In genomic region chr2:180085926-180086636, GRCm38 (mm10) we compare ENCODE assay signal across 17 mouse cellular contexts. TPM values are rescaled to one million over a fixed set of nuclear protein-coding genes. Genes with fewer than 3 reads are reported as not detected.
DNase-seq lines count a peak whose midpoint lies in the region; ATAC-seq and TF ChIP-seq lines count a peak whose summit lies in the region.
"Had no signal": no experiment of that assay in that cellular context is flagged by ENCODE, and none has a peak within 500 bp of the region (broad histone marks: within the 10 kb centered on the region; RNA-seq: fewer than 3 reads in every experiment).

No protein-coding gene starts in this region.

- no peaks in the 10 kb centered on the region for H3K27me3 ChIP-seq in midbrain, embryonic 10.5 days (ENCODE audit: low read depth, poor library complexity, severe bottlenecking)
- H3K27me3 ChIP-seq in midbrain, embryonic 14.5 days (ENCODE audit: control insufficient read depth, insufficient read depth, low read length) = no peaks in the 10 kb centered on the region
- H3K27me3 ChIP-seq in forebrain, postnatal 0 days (ENCODE audit: insufficient read depth, low read length) = no peaks in the 10 kb centered on the region

- no peaks in the 10 kb centered on the region for H3K9me3 ChIP-seq in midbrain, embryonic 10.5 days (replicated peaks)
- peaks cover 3% of the 10 kb centered on the region; the same call in 1 of the 2 replicates for H3K9me3 ChIP-seq in midbrain, embryonic 14.5 days (ENCODE audit: control insufficient read depth, low read length)
- H3K9me3 ChIP-seq in forebrain, postnatal 0 days (ENCODE audit: low read length) = no peaks in the 10 kb centered on the region
- H3K9me3 ChIP-seq: heart, embryonic 12.5 days; limb, embryonic 13.5 days had no signal

- WGBS in midbrain, embryonic 10.5 days = 83% methylated on average over 16 of the region's 16 CpGs
- whole genome bisulfite sequencing in midbrain, embryonic 14.5 days = 83% methylated on average over 16 of the region's 16 CpGs
- 51% methylated on average over 16 of the region's 16 CpGs for WGBS in forebrain, postnatal 0 days

- H3K4me2 ChIP-seq in midbrain, embryonic 14.5 days (ENCODE audit: low read length) = no peak overlapping the region
- no peak overlapping the region for H3K4me2 ChIP-seq in forebrain, postnatal 0 days (ENCODE audit: low read depth)
- H3K4me2 ChIP-seq: heart, embryonic 12.5 days; limb, embryonic 13.5 days had no signal

- H3K4me1 ChIP-seq in midbrain, embryonic 10.5 days = peaks cover 27% of the 10 kb centered on the region; the same call in 1 of the 2 replicates
- no peaks in the 10 kb centered on the region for H3K4me1 ChIP-seq in midbrain, embryonic 14.5 days (ENCODE audit: control insufficient read depth, insufficient read depth, low read length)
- H3K4me1 ChIP-seq in forebrain, postnatal 0 days (ENCODE audit: insufficient read depth) = no peaks in the 10 kb centered on the region
- H3K4me1 ChIP-seq: heart, embryonic 12.5 days had no signal

- H3K4me3 ChIP-seq in midbrain, embryonic 10.5 days = no peak overlapping the region
- no peak overlapping the region for H3K4me3 ChIP-seq in midbrain, embryonic 14.5 days (replicated peaks; ENCODE audit: low read depth, low read length)
- no peak overlapping the region for H3K4me3 ChIP-seq in forebrain, postnatal 0 days (ENCODE audit: low read depth, low read length)
- H3K4me3 ChIP-seq: heart, embryonic 12.5 days; limb, embryonic 13.5 days had no signal

- H3K9ac ChIP-seq in midbrain, embryonic 14.5 days (replicated peaks; ENCODE audit: low read length) = no peak overlapping the region
- H3K9ac ChIP-seq in forebrain, postnatal 0 days = no peak overlapping the region
- H3K9ac ChIP-seq: heart, embryonic 12.5 days; limb, embryonic 13.5 days; liver, postnatal 0 days had no signal

- TF ChIP-seq CTCF in forebrain, postnatal 0 days (IDR thresholded peaks at IDR 0.05; ENCODE audit: low read depth) = no peak

- H3K36me3 ChIP-seq in midbrain, embryonic 10.5 days = peaks cover 51% of the 10 kb centered on the region
- H3K36me3 ChIP-seq in midbrain, embryonic 14.5 days (ENCODE audit: control insufficient read depth, insufficient read depth, low read length) = peaks cover 36% of the 10 kb centered on the region
- H3K36me3 ChIP-seq in forebrain, postnatal 0 days (ENCODE audit: insufficient read depth) = peaks cover 32% of the 10 kb centered on the region

- no peak for DNase-seq in frontal cortex, postnatal 25 days (ENCODE audit: low spot score in 2 of 2)
- no peak for DNase-seq in midbrain, embryonic 10.5 days (ENCODE audit: low spot score)
- DNase-seq in midbrain, embryonic 14.5 days = no peak
- DNase-seq in brain, adult 2 months (ENCODE audit: low read depth, low spot score) = peak; percentile 61
- no peak for DNase-seq in forebrain, postnatal 0 days
- DNase-seq in lung, postnatal 14 days = no peak
- DNase-seq in spleen, adult 18-20 months = no peak
- DNase-seq: adrenal gland, adult 2 months; gastrocnemius, postnatal 10 days; kidney, adult 9 months; layer of hippocampus, postnatal 36 days; liver, postnatal 0 days had no signal

- peak; percentile 25; the same call in 1 of the 2 replicates for ATAC-seq in frontal cortex, adult (ENCODE audit: low TSS enrichment)
- ATAC-seq in midbrain, embryonic 14.5 days (ENCODE audit: low FRiP score, low TSS enrichment) = no peak
- ATAC-seq in forebrain, postnatal 0 days = peak; percentile 26; the same call in 1 of the 2 replicates
- ATAC-seq: liver, postnatal 0 days had no signal

- H3K27ac ChIP-seq in midbrain, embryonic 10.5 days (replicated peaks) = 0 out of 2 replicates have a peak overlapping the region, but pooled peaks have one; percentile 15
- H3K27ac ChIP-seq in midbrain, embryonic 14.5 days (replicated peaks; ENCODE audit: low read depth, low read length) = no peak overlapping the region
- no peak overlapping the region for H3K27ac ChIP-seq in forebrain, postnatal 0 days (ENCODE audit: low read depth, low read length)
- H3K27ac ChIP-seq: limb, embryonic 13.5 days had no signal

RNA-seq across cellular contexts. Expression of gene Mtg2, which starts 15.7 kb away (rescaled TPM):
- 33.2 and 37.9 TPM in 2 replicates for polyA plus RNA-seq in midbrain, embryonic 10.5 days (2016; fragmentation: Nextera tagmentation; extraction: Ambion mirVana)
- 32.2 and 35.4 TPM in 2 replicates for polyA plus RNA-seq in midbrain, embryonic 14.5 days (2014; fragmentation: Nextera tagmentation; extraction: Ambion mirVana)
- total RNA-seq in forebrain, postnatal 0 days (2014; rRNA removed) = 27.9 and 32.2 TPM in 2 replicates
- polyA plus RNA-seq in forebrain, postnatal 0 days (2015; fragmentation: Nextera tagmentation; extraction: Ambion mirVana) = 23.5 and 25.5 TPM in 2 replicates

RNA-seq across cellular contexts. Expression of gene Hrh3, which starts 18.2 kb away (rescaled TPM):
- polyA plus RNA-seq in midbrain, embryonic 10.5 days (2016; fragmentation: Nextera tagmentation; extraction: Ambion mirVana) = 1.2 and 2.7 TPM in 2 replicates
- polyA plus RNA-seq in midbrain, embryonic 14.5 days (2014; fragmentation: Nextera tagmentation; extraction: Ambion mirVana) = 2.7 and 3.8 TPM in 2 replicates
- total RNA-seq in forebrain, postnatal 0 days (2014; rRNA removed) = 11.3 and 13.3 TPM in 2 replicates
- polyA plus RNA-seq in forebrain, postnatal 0 days (2015; fragmentation: Nextera tagmentation; extraction: Ambion mirVana) = 4.6 and 6.1 TPM in 2 replicates
- total RNA-seq: adrenal gland, adult 2 months; CH12.LX; hematopoietic stem cell, adult 5-6 weeks had no signal
- polyA plus RNA-seq: heart, embryonic 12.5 days; limb, embryonic 13.5 days; liver, postnatal 0 days had no signal

RNA-seq across cellular contexts. Expression of gene Osbpl2, which starts 33.0 kb away (rescaled TPM):
- 30.5 and 43.3 TPM in 2 replicates for polyA plus RNA-seq in midbrain, embryonic 10.5 days (2016; fragmentation: Nextera tagmentation; extraction: Ambion mirVana)
- 67.2 and 76.6 TPM in 2 replicates for polyA plus RNA-seq in midbrain, embryonic 14.5 days (2014; fragmentation: Nextera tagmentation; extraction: Ambion mirVana)
- 63.0 and 64.2 TPM in 2 replicates for total RNA-seq in forebrain, postnatal 0 days (2014; rRNA removed)
- polyA plus RNA-seq in forebrain, postnatal 0 days (2015; fragmentation: Nextera tagmentation; extraction: Ambion mirVana) = 61.0 and 69.8 TPM in 2 replicates

RNA-seq across cellular contexts. Expression of gene Ss18l1, which starts 43.8 kb away (rescaled TPM):
- polyA plus RNA-seq in midbrain, embryonic 10.5 days (2016; fragmentation: Nextera tagmentation; extraction: Ambion mirVana) = 8.6 and 14.6 TPM in 2 replicates
- 61.4 and 62.7 TPM in 2 replicates for polyA plus RNA-seq in midbrain, embryonic 14.5 days (2014; fragmentation: Nextera tagmentation; extraction: Ambion mirVana)
- total RNA-seq in forebrain, postnatal 0 days (2014; rRNA removed) = 82.6 and 104 TPM in 2 replicates
- 32.8 and 47.0 TPM in 2 replicates for polyA plus RNA-seq in forebrain, postnatal 0 days (2015; fragmentation: Nextera tagmentation; extraction: Ambion mirVana)

RNA-seq across cellular contexts. Expression of gene Psma7, which starts 43.8 kb away (rescaled TPM):
- 784 and 855 TPM in 2 replicates for polyA plus RNA-seq in midbrain, embryonic 10.5 days (2016; fragmentation: Nextera tagmentation; extraction: Ambion mirVana)
- polyA plus RNA-seq in midbrain, embryonic 14.5 days (2014; fragmentation: Nextera tagmentation; extraction: Ambion mirVana) = 579 and 610 TPM in 2 replicates
- 301 and 392 TPM in 2 replicates for total RNA-seq in forebrain, postnatal 0 days (2014; rRNA removed)
- polyA plus RNA-seq in forebrain, postnatal 0 days (2015; fragmentation: Nextera tagmentation; extraction: Ambion mirVana) = 581 and 734 TPM in 2 replicates
